In genomic region chr17:83935232-83935631, GRCm38 (mm10) we compare ENCODE assay signal across 17 mouse cellular contexts.
A peak's percentile ranks its signal among the peaks of the same experiment; 100 is the strongest.
DNase-seq lines count a peak whose midpoint lies in the region; ATAC-seq and TF ChIP-seq lines count a peak whose summit lies in the region.
"Had no signal": no experiment of that assay in that cellular context is flagged by ENCODE, and none has a peak within 500 bp of the region (broad histone marks: within the 10 kb centered on the region; RNA-seq: fewer than 3 reads in every experiment).

No protein-coding gene starts in this region.

- peak; percentile 64 for DNase-seq in liver, adult 2 months (ENCODE audit: extremely low read depth, low read depth, low spot score)
- DNase-seq in liver (no peak), MN1 (ENCODE audit: low spot score) (no peak)
- no peak for DNase-seq in kidney, postnatal 0 days (ENCODE audit: low spot score)
- DNase-seq in naive thymus-derived CD4-positive, alpha-beta T cell, adult 2 months (ENCODE audit: low read depth), result peak; percentile 74
- no peak for DNase-seq in right cerebral cortex, postnatal 4 days
- DNase-seq in retina, embryonic 14.5 days (ENCODE audit: low spot score), result no peak
- DNase-seq: adrenal gland, postnatal 25 days; cerebellum, adult 11-12 months; heart, adult 18-20 months; heart, postnatal 10 days; liver, embryonic 13.5 days; lung, postnatal 36 days; right cerebral cortex, postnatal 25 days had no signal

- no peaks in the 10 kb centered on the region for H3K27me3 ChIP-seq in liver, adult 2 months (ENCODE audit: control insufficient read depth, insufficient read depth, low read length)
- no peaks in the 10 kb centered on the region for H3K27me3 ChIP-seq in kidney, postnatal 0 days (ENCODE audit: insufficient read depth, low read length)
- H3K27me3 ChIP-seq: stomach, embryonic 15.5 days had no signal

- no peak overlapping the region for H3K4me3 ChIP-seq in liver, adult 2 months (ENCODE audit: insufficient read depth, low read depth, low read length)
- no peak overlapping the region for H3K4me3 ChIP-seq in kidney, postnatal 0 days (replicated peaks; ENCODE audit: low read depth, low read length)
- H3K4me3 ChIP-seq: liver, embryonic 13.5 days; stomach, embryonic 15.5 days had no signal

- peaks cover 2% of the 10 kb centered on the region; the same call in 1 of the 2 replicates for H3K4me1 ChIP-seq in liver, adult 2 months (ENCODE audit: control insufficient read depth, insufficient read depth, low read length)
- H3K4me1 ChIP-seq in kidney, postnatal 0 days (replicated peaks; ENCODE audit: insufficient read depth, low read length), result peaks cover 28% of the 10 kb centered on the region

- no peaks in the 10 kb centered on the region for H3K79me2 ChIP-seq in liver, adult 2 months (ENCODE audit: control insufficient read depth, insufficient read depth, low read length)

- H3K4me2 ChIP-seq in kidney, postnatal 0 days (ENCODE audit: low read length), result no peak overlapping the region
- H3K4me2 ChIP-seq: liver, embryonic 13.5 days; stomach, embryonic 15.5 days had no signal

- no peak overlapping the region for H3K27ac ChIP-seq in liver, adult 2 months (replicated peaks; ENCODE audit: insufficient read depth, low read depth, low read length)
- 0 out of 2 replicates have a peak overlapping the region, but pooled peaks have one; percentile 25 for H3K27ac ChIP-seq in kidney, postnatal 0 days
- H3K27ac ChIP-seq: liver, embryonic 13.5 days; stomach, embryonic 15.5 days had no signal

- no peak overlapping the region for H3K9ac ChIP-seq in liver, adult 2 months (ENCODE audit: low read depth, low read length)
- no peak overlapping the region for H3K9ac ChIP-seq in kidney, postnatal 0 days (ENCODE audit: low read depth, low read length)
- H3K9ac ChIP-seq: liver, embryonic 13.5 days; stomach, embryonic 15.5 days had no signal

- H3K36me3 ChIP-seq in liver, adult 2 months (ENCODE audit: control insufficient read depth, insufficient read depth, low read length), result no peaks in the 10 kb centered on the region
- no peaks in the 10 kb centered on the region for H3K36me3 ChIP-seq in kidney, postnatal 0 days (ENCODE audit: insufficient read depth, low read length)
- H3K36me3 ChIP-seq: liver, embryonic 13.5 days; stomach, embryonic 15.5 days had no signal

- TF ChIP-seq CTCF in liver, adult 2 months (IDR thresholded peaks at IDR 0.05; ENCODE audit: low read depth, low read length), result no peak
- TF ChIP-seq CTCF in kidney, postnatal 0 days (IDR thresholded peaks at IDR 0.05; ENCODE audit: low read depth), result no peak

- no peaks in the 10 kb centered on the region for H3K9me3 ChIP-seq in kidney, postnatal 0 days (replicated peaks; ENCODE audit: low read length)
- H3K9me3 ChIP-seq: liver, embryonic 13.5 days; stomach, embryonic 15.5 days had no signal

- peak; percentile 61 for ATAC-seq in activated CD4-positive, CD25-positive, alpha-beta regulatory T cell, adult 4 months
- ATAC-seq in kidney, postnatal 0 days (replicated peaks; ENCODE audit: low FRiP score, low read depth), result peak; percentile 52; the same call in 1 of the 2 replicates
- ATAC-seq: intestine, embryonic 16.5 days had no signal

- WGBS in liver, adult 2 months, result 23% methylated on average over 5 of the region's 5 CpGs
- WGBS in kidney, postnatal 0 days, result 56% methylated on average over 5 of the region's 5 CpGs

- no peak for TF ChIP-seq POLR2A in liver, adult 2 months (IDR thresholded peaks at IDR 0.05; ENCODE audit: extremely low read depth, insufficient read depth, low read length)

Comparison
In these comparisons a context has a peak if more than half of its experiments do, and no peak if none do; other contexts are left out.
1. DNase-seq: peak in liver, adult 2 months (single experiment) and naive thymus-derived CD4-positive, alpha-beta T cell, adult 2 months (single experiment); none in liver (single experiment), kidney, postnatal 0 days (single experiment), right cerebral cortex, postnatal 4 days (single experiment), retina, embryonic 14.5 days (single experiment) and MN1 (single experiment).